Mouse (Mus musculus) mouse trophoblast stem cell (cell line): ENCODE measurements around the gene Amhr2.

ENCODE experiments used
- in situ Hi-C, 2 experiments: fragments of 300-500 bp; cut with MseI, MboI; formaldehyde crosslinking; loops; 2 replicates in 1 of 2; 3 replicates in 1 of 2; pipeline ENCODE4 v1.15.1; 2025

Gene Amhr2

GRCm38 (mm10) chr15:102423602-102424240, 21.4 kb upstream of the Amhr2 start:
- in situ Hi-C loops = loop anchor here in 1 of 2 experiments (5.0 kb wide), 1 partner anchor 36 kb away; no protein-coding TSS in a partner anchor

- in situ Hi-C loops = loop anchor here in 1 of 2 experiments (5.0 kb wide), 1 partner anchor 37 kb away; no protein-coding TSS in a partner anchor
These were observed 20.5 kb upstream of the Amhr2 start for GRCm38 (mm10) chr15:102424657-102425056.

GRCm38 (mm10) chr15:102426963-102427362, 18.2 kb upstream of the Amhr2 start:
- in situ Hi-C loops = no loop called here

- in situ Hi-C loops = no loop called here
These were observed 13.1 kb upstream of the Amhr2 start for GRCm38 (mm10) chr15:102432046-102432445.

- in situ Hi-C loops = no loop called here
These were observed 12.0 kb upstream of the Amhr2 start for GRCm38 (mm10) chr15:102433173-102433572.

DNA sequence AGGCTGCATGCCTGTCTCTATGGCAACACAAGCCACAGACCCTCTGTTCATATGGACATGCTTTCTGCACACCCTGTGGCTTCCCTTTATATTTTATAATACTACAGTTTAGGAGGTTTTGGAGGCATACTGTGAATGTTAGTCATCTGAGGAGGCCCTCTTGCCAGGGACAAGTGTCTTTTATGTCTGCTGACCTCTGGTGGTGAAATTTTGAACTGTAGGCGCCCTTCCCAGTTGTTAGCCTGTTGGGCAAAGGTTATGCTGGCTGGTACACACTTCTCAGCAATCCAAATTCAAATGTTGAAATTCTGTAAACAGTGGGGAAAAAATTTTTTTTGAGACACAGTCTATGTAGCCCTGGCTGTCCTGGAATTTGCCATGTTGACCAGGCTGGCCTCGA, 2.7 kb upstream of the Amhr2 start:
- in situ Hi-C loops = no loop called here

GRCm38 (mm10) chr15:102446448-102446847, 1.3 kb downstream of the Amhr2 start:
- in situ Hi-C loops = no loop called here

DNA sequence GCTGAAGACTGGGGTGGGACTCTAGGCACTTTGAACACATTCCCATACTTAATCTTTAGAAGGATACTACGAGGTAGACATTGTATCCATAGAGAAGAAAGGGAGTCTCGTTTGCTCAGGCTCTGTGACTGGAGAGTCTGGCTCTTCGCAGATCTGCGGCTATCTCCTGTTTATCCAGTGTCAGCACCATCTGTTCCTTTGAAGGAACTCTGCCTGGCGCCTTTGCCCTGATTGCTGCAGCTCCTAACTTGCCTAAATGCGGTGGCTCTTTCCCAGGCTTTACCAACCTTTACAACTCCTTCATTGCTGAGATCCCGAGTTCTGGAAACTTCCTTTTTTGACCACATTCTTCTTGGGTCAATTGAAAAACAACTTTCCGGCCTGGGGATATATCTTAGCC, 4.2 kb downstream of the Amhr2 start:
- in situ Hi-C loops = no loop called here

DNA sequence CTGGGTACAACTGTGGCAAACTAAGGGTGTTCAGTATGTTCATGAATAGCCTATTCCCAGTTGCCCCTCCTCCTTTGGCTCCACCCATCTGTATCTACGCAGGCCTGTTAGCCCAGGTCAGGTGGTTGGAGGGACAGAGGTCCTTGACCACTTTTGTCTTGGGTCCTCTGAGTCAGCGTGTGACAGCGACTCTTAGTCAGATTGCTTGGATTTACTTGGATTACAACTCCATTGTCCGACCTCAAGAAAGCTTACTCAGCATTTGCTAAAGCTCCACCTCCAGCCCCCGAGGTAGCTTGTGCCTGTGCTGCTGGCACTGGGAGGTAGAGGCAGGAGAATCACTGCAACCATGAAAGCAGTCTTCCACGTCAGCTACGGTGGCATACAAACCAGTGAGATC, 5.8 kb downstream of the Amhr2 start:
- in situ Hi-C loops = no loop called here

DNA sequence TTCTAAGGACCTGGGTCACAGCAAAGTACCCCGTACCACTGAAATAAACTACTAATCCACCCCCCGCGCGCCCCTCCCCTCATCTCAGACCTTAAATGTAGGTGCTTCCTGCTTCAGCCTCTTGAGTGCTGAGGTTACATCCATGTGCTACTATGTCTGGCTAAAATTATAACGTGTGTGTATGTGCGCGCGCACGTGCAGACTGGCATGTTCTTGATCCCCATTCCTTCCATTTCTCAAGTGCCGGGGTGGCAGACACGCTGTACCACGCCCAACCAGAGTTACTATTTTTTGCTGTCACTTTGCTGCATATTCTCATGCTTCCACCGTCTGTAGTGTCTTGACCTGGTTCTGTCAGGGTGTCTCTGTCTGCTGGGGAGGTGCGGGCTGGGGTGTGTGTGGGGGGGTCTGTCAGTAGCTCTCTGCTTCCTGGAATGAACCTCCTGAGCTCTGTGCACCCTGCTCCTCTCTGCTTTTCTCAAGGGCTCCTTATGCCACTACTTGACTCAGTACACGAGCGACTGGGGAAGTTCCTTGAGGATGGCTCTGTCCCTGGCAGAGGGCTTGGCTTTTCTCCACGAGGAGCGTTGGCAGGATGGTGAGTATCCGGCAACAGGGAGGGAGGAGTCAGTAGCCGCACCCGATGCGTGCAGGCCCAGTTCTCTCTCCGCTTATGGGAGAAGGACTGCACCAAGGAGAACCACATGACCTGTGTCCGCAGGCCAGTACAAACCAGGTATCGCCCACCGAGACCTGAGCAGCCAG, 6.7 kb downstream of the Amhr2 start:
- in situ Hi-C loops = no loop called here

GRCm38 (mm10) chr15:102455993-102456392, 10.8 kb downstream of the Amhr2 start:
- in situ Hi-C loops = no loop called here

DNA sequence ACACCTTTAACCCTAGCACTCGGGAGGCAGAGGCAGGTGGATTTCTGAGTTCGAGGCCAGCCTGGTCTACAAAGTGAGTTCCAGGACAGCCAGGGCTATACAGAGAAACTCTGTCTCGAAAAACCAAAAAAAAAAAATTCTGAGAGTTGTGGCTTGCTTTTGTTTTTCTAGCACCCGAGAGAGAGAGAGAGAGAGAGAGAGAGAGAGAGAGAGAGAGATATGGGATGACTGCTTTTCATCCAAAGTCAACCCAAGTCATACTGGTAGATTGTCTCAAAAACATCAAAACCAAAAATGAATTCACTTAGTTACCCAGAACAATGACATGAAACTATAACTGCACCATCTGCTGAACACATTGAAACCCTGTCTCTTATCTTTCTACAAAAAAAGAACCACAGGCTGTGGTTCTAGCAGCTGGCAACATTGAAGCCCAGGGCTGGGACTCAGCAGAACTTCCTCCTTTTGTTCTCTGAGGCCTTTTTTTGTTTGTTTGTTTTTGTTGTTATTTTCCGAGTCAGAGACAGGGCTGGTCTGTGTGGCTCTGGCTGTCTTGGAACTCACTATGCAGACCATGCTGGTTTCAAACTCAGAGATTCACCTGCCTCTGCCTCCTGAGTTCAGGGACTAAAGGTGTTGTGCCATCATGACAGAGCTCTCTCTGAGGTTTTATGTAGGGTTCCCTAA, 13.0 kb downstream of the Amhr2 start:
- in situ Hi-C loops = no loop called here

DNA sequence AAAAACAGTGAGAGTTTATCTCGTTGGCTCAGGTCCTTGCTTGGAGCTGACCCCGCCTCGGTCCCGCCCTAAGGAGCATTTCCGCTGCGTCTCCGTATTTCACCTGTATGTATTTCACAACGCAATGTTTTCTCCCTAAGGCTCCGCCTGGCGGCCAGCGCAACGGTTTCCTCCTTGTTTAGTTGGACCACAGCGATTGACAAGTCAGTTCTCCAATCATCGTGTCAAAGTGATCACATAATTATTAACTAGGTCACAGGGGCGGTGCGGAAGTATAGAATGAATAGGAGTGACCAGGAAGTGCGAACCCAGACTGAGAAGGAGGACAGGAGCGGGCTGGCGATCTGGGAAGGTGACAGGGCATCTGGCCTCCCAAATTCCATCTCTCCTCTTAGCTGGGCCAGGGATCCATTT, 13.7 kb downstream of the Amhr2 start, which contains the start of gene Prr13:
Gene Prr13, plus strand, starts transcription at position 125 of the 414 bp plus-strand sequence.
- in situ Hi-C loops = no loop called here

DNA sequence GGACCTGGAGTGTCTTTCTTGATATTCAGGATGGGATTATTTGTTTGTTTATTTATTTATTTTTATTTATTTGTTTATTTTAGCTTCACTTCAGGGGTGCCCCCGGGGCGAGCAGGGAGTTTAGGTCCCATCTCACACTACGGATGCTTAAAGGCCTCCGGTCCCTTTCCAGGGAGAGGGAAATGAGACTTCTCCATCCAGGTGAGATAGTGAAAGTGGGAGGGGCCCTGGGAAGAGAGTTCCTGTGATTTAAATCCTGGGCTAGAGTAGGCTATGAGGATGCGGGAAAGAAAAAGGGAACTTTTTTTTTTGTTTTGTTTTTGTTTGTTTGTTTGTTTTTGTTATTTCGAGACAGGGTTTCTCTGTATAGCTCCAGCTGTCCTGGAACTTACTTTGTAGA, 14.2 kb downstream of the Amhr2 start:
- in situ Hi-C loops = no loop called here

DNA sequence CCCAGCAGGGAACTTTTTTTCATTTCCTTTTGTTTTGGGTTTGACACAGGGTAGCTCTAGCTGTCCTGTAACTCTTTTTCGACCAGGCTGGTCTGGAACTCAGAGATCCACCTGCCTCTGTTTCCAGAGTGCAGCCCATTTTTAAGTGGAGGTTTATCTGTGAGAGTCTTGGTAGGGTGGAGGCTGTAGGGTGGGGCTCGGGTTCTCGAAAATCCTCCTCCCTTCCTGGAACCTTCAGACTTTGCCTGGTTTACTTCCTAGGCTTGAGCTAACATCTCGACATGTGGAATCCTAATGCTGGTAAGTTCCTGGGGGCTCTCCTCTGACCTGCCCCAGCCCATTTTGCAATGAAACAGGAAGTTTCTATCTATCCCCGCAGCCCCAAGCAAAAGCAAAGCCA, 14.7 kb downstream of the Amhr2 start:
- in situ Hi-C loops = no loop called here

- in situ Hi-C loops = no loop called here
These were observed 15.2 kb downstream of the Amhr2 start for GRCm38 (mm10) chr15:102460409-102460808.

- in situ Hi-C loops = no loop called here
These were observed 15.8 kb downstream of the Amhr2 start for GRCm38 (mm10) chr15:102460971-102461370.

DNA sequence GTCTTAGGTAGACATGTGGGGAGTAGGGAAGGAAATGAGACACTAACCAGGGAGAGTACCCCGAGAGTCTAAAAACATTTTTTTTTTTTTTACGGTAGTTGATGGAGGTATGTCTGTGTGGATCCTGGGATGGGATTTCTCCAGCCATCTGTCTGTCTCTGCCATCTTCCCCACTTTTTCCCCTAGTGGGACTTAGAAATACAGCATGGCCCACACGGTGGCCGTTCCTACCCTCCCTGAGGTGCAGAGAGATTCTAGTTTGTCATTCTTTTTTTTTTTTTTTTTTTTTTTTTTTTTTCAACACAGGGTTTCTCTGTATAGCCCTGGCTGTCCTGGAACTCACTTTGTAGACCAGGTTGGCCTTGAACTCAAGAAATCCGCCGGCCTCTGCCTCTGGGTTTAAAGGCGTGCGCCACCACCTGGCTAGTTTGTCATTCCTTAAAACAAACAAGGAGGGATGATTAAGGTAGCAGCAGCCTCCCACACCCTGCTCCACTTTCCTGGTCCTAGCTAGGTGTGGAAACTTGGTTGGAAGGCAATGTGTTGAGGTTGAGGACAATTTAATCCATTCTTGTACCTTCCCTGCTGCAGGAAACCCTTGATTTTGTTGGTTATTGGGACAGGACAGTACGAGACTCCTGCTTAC, 16.4 kb downstream of the Amhr2 start:
- in situ Hi-C loops = no loop called here

- in situ Hi-C loops = no loop called here
These were observed 18.5 kb downstream of the Amhr2 start for GRCm38 (mm10) chr15:102463666-102464065.

GRCm38 (mm10) chr15:102468675-102469370, 23.7 kb downstream of the Amhr2 start:
- in situ Hi-C loops = no loop called here

GRCm38 (mm10) chr15:102470183-102470604, 25.0 kb downstream of the Amhr2 start, which contains the start of gene Pcbp2:
Gene Pcbp2, plus strand, starts transcription at chr15:102470539.
- in situ Hi-C loops = no loop called here
